Mouse (Mus musculus) hindbrain, embryonic 16.5 days (tissue): ENCODE data around the gene Crim1. TPM values are rescaled to one million over a fixed set of nuclear protein-coding genes. Genes with fewer than 3 reads are reported as not detected.

ENCODE experiments used
- ATAC-seq: fragments of 200-750 bp; cut with Nextera tagmentation; 2 replicates; pipeline ENCODE4 v1.8.0; 2017; ENCODE audit warnings: moderate TSS enrichment, moderate library complexity
- H3K27ac ChIP-seq: fragments of 300-500 bp; sonication (generic); 2 replicates; pipeline ENCODE4 v1.5.1; 2014; ENCODE audit warnings: low read depth, mild to moderate bottlenecking, control low read depth, low read length, moderate library complexity
- H3K27me3 ChIP-seq: fragments of 300-500 bp; sonication (generic); replicated peaks from 2 replicates; pipeline ENCODE4 v1.6.1; 2014; ENCODE audit warnings: low read length; ENCODE audit not compliant: control insufficient read depth, insufficient read depth
- H3K36me3 ChIP-seq: fragments of 300-500 bp; sonication (generic); 2 replicates; pipeline ENCODE4 v1.6.1; 2014; ENCODE audit warnings: mild to moderate bottlenecking, low read length, moderate library complexity, mixed read lengths; ENCODE audit not compliant: control insufficient read depth, insufficient read depth
- H3K4me1 ChIP-seq: fragments of 300-500 bp; sonication (generic); 2 replicates; pipeline ENCODE4 v1.6.1; 2014; ENCODE audit warnings: low read depth, low read length; ENCODE audit not compliant: control insufficient read depth, insufficient read depth
- H3K4me2 ChIP-seq: fragments of 300-500 bp; sonication (generic); 2 replicates; pipeline ENCODE4 v1.6.1; 2014; ENCODE audit warnings: mild to moderate bottlenecking, low read length, control low read depth, moderate library complexity
- H3K4me3 ChIP-seq: fragments of 300-500 bp; sonication (generic); 2 replicates; pipeline ENCODE4 v1.5.1; 2014; ENCODE audit warnings: mild to moderate bottlenecking, low read length, control low read depth, moderate library complexity
- H3K9ac ChIP-seq: fragments of 300-500 bp; sonication (generic); 2 replicates; pipeline ENCODE4 v1.6.1; 2014; ENCODE audit warnings: low read depth, mild to moderate bottlenecking, control low read depth, low read length, moderate library complexity
- H3K9me3 ChIP-seq: fragments of 300-500 bp; sonication (generic); 2 replicates; pipeline ENCODE4 v1.6.1; 2014; ENCODE audit warnings: mild to moderate bottlenecking, low read length, moderate library complexity; ENCODE audit not compliant: control insufficient read depth
- WGBS: fragments of 180-500 bp; shearing (Covaris S2); extraction: QIAGEN DNeasy Blood & Tissue Kit; methylation state at CpG from one replicate; pipeline ENCODE4 v1.1.7; 2014; 5-methylcytosine and 5-hydroxymethylcytosine counted together
- polyA plus RNA-seq: library from polyadenylated mRNA; unstranded; fragments of >200 nt; fragmentation: Nextera tagmentation; extraction: Ambion mirVana; gene quantifications from 2 replicates; pipeline ENCODE4 v1.2.1, GENCODE M21; 2015

Gene Crim1
- polyA plus RNA-seq, 1 experiment from 2014 or later: 12.6 TPM

DNA sequence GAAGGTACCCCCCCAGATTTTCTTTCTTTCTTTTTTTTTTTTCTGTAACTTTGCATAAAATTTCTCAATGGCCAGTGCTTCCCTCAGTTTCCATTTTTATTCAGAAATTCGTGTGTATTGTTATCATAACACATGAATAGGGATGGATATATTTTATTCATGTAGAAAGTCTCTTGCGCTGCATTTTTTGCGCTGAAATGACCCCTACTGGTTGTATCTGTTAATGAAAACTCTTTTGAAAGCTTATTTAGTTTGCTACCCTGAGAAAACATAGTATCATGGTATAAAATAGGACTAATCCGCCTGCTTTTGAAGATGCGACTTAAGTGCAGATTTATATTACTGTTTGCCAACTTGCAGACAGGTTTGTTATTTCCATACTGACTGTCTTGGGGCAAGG lies 3.4 kb downstream of the Crim1 start:
- H3K4me3 ChIP-seq: peak overlapping the region; percentile 95
- no peak for ATAC-seq
- H3K4me2 ChIP-seq: peak overlapping the region; percentile 89
- peak overlapping the region; percentile 53 for H3K9ac ChIP-seq
- H3K36me3 ChIP-seq: no peaks in the 10 kb centered on the region
- no peaks in the 10 kb centered on the region for H3K9me3 ChIP-seq
- no peak overlapping the region for H3K27ac ChIP-seq
- peaks cover 26% of the 10 kb centered on the region for H3K4me1 ChIP-seq
- H3K27me3 ChIP-seq: no peaks in the 10 kb centered on the region
- 36% methylated on average over 5 of the region's 5 CpGs for WGBS

- ATAC-seq: no peak
- 42% methylated on average over 2 of the region's 2 CpGs for WGBS
- H3K4me1 ChIP-seq: peaks cover 21% of the 10 kb centered on the region
- H3K27ac ChIP-seq: no peak overlapping the region
- no peak overlapping the region for H3K4me3 ChIP-seq
- no peaks in the 10 kb centered on the region for H3K9me3 ChIP-seq
- no peak overlapping the region for H3K9ac ChIP-seq
- no peaks in the 10 kb centered on the region for H3K27me3 ChIP-seq
- no peak overlapping the region for H3K4me2 ChIP-seq
- H3K36me3 ChIP-seq: no peaks in the 10 kb centered on the region
These were observed 6.4 kb downstream of the Crim1 start for GRCm38 (mm10) chr17:78206421-78206820.

DNA sequence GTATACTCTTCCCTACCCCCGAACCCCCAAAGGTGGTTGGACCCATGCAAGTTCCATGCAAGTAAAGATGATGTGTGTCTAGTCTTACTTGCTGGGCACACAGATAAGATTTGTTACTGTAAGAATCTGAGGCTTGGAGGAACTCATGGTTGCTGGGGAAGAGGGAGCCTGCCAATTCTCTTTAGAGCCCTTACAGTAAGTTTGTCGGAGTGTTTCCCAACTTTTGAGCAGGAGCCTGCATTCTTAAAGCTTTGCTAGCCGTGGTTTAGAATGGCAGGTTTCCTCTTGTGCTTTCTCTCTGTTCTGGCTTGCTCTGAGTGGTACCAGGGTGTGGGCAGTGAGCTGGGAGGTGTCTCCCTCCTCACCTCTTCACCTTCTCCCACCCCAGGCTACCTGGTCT lies 7.2 kb downstream of the Crim1 start:
- 80% methylated on average over 3 of the region's 3 CpGs for WGBS
- no peaks in the 10 kb centered on the region for H3K27me3 ChIP-seq
- peaks cover 18% of the 10 kb centered on the region for H3K4me1 ChIP-seq
- H3K4me2 ChIP-seq: no peak overlapping the region
- no peak for ATAC-seq
- H3K4me3 ChIP-seq: no peak overlapping the region
- no peaks in the 10 kb centered on the region for H3K9me3 ChIP-seq
- no peaks in the 10 kb centered on the region for H3K36me3 ChIP-seq
- H3K27ac ChIP-seq: no peak overlapping the region
- no peak overlapping the region for H3K9ac ChIP-seq

DNA sequence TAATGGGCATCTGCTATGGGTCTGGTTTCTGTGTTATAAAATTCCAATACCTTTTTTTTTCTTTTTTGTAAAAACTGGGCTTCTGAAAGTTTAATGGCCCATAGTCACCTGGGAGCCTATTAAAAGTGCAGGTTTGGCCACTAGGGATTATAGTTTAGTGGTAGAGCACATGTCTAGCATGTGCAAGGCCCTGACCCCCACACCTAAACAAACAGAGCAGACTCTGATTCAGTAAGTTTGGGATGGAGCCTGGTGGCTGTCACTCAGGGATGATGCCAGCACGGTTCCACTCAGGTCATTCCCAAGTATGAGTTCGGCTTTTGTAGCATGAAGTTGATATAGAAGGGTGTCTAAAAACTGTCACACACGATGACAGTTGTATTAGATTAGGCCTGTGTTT lies 8.8 kb downstream of the Crim1 start:
- H3K36me3 ChIP-seq: no peaks in the 10 kb centered on the region
- H3K27me3 ChIP-seq: no peaks in the 10 kb centered on the region
- 82% methylated on average over 3 of the region's 3 CpGs for WGBS
- no peak overlapping the region for H3K27ac ChIP-seq
- no peak overlapping the region for H3K9ac ChIP-seq
- ATAC-seq: no peak
- H3K4me3 ChIP-seq: no peak overlapping the region
- no peaks in the 10 kb centered on the region for H3K9me3 ChIP-seq
- H3K4me2 ChIP-seq: no peak overlapping the region
- H3K4me1 ChIP-seq: peaks cover 25% of the 10 kb centered on the region

DNA sequence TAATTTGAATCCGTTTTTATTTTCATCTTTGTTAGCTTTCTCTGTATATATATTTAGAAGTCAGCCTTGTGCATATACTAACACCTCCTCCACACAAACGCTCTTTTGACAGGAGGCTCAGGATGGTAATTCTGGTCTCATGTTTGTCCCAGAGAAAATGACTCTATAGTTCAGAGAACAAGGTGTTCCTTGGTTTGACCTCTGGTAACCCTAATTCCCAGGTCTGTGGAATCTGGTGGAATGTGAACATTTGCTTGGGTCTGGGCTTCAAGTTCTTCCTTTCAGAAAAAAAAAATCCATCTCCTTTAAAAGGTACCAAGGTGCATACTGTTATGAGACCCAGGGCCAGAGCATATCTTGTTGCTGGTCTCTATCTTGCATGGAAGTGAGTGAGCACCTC lies 9.6 kb downstream of the Crim1 start:
- H3K27me3 ChIP-seq: no peaks in the 10 kb centered on the region
- WGBS: 92% methylated on average over 2 of the region's 2 CpGs
- no peak overlapping the region for H3K4me2 ChIP-seq
- no peak for ATAC-seq
- peaks cover 25% of the 10 kb centered on the region for H3K4me1 ChIP-seq
- no peak overlapping the region for H3K9ac ChIP-seq
- H3K4me3 ChIP-seq: no peak overlapping the region
- no peak overlapping the region for H3K27ac ChIP-seq
- H3K9me3 ChIP-seq: no peaks in the 10 kb centered on the region
- H3K36me3 ChIP-seq: no peaks in the 10 kb centered on the region

DNA sequence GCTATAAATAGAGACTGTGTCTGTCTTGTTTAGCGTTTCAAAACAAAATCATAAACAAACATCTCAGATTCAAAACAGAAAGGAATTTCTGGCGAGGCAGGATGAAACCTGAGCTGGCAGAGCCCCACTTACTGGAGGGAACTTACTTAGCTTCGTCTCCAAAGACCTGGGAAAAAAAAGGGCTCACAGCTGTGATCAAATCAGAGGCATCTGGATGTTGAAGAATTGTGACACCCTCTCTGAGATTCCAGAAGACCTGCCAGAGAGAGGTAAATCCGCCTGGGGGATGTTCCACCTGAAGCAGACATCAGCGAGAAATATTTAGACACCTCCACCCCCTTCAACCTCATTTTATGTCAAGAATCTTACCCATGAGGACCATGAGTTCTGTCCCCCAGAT lies 11.8 kb downstream of the Crim1 start:
- no peak overlapping the region for H3K9ac ChIP-seq
- H3K27me3 ChIP-seq: no peaks in the 10 kb centered on the region
- WGBS: 73% methylated on average over 5 of the region's 5 CpGs
- no peak overlapping the region for H3K4me2 ChIP-seq
- H3K9me3 ChIP-seq: no peaks in the 10 kb centered on the region
- no peaks in the 10 kb centered on the region for H3K36me3 ChIP-seq
- no peak for ATAC-seq
- H3K4me1 ChIP-seq: peaks cover 10% of the 10 kb centered on the region; the same call in 1 of the 2 replicates
- H3K4me3 ChIP-seq: no peak overlapping the region
- no peak overlapping the region for H3K27ac ChIP-seq

DNA sequence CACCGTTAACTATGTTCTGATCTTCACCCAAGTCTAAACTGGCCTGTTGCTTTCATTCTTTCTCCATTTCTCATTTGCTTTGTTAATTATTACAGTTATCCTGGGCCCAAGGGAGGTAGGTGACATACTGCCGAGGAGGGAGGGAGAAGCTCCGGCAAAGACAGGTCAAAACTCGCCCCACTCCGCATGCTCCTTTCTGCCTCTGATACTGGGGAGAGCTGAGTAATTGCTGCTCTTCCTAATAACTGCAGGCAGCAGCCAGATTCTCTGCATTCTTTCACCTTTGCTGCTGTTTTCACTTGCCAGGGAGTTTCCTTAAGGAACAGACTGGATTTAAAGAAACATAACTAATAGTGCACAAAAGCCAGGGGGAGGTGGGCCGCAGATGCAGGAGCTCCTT lies 13.1 kb downstream of the Crim1 start:
- no peak overlapping the region for H3K9ac ChIP-seq
- H3K4me3 ChIP-seq: no peak overlapping the region
- H3K27ac ChIP-seq: no peak overlapping the region
- no peaks in the 10 kb centered on the region for H3K27me3 ChIP-seq
- WGBS: 61% methylated on average over 6 of the region's 6 CpGs
- peaks cover 8% of the 10 kb centered on the region; the same call in 1 of the 2 replicates for H3K4me1 ChIP-seq
- ATAC-seq: no peak
- no peak overlapping the region for H3K4me2 ChIP-seq
- H3K9me3 ChIP-seq: no peaks in the 10 kb centered on the region
- no peaks in the 10 kb centered on the region for H3K36me3 ChIP-seq

DNA sequence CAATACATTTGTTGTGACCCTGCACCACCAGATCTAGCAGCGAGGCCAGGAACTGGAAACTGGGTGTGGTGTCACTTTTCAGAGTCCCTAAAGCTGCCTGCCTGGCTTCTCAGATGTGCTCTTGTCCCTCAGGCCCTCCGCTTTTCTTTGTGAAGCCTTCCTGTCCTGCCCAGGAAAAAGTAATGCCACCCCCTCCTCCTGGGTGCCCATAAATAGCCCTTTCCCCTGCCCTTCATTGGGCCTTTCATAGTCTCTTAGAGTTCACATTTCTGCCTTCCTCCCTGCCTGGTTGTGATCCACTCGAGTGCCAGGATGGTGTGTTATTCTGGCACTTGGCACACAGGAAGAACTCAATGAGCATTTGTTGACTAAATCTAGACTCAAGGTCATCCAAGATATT lies 16.5 kb downstream of the Crim1 start:
- H3K36me3 ChIP-seq: no peaks in the 10 kb centered on the region
- no peaks in the 10 kb centered on the region for H3K9me3 ChIP-seq
- no peak overlapping the region for H3K27ac ChIP-seq
- no peak overlapping the region for H3K4me3 ChIP-seq
- H3K4me1 ChIP-seq: peaks cover 8% of the 10 kb centered on the region; the same call in 1 of the 2 replicates
- no peak for ATAC-seq
- no peaks in the 10 kb centered on the region for H3K27me3 ChIP-seq
- no peak overlapping the region for H3K4me2 ChIP-seq
- WGBS: 74% methylated on average over 3 of the region's 3 CpGs
- no peak overlapping the region for H3K9ac ChIP-seq

GRCm38 (mm10) chr17:78217406-78217805 lies 17.4 kb downstream of the Crim1 start:
- WGBS: 68% methylated on average over 6 of the region's 6 CpGs
- Histone ChIP-seq H3K4me2 (no peak overlapping the region), H3K27ac (no peak overlapping the region), H3K36me3 (no peaks in the 10 kb centered on the region), H3K4me1 (peaks cover 8% of the 10 kb centered on the region; the same call in 1 of the 2 replicates), H3K9me3 (no peaks in the 10 kb centered on the region), H3K4me3 (no peak overlapping the region), H3K27me3 (no peaks in the 10 kb centered on the region), H3K9ac (no peak overlapping the region)
- no peak for ATAC-seq
